Mouse (Mus musculus): ENCODE results near the gene Slc13a3.

Gene Slc13a3

DNA sequence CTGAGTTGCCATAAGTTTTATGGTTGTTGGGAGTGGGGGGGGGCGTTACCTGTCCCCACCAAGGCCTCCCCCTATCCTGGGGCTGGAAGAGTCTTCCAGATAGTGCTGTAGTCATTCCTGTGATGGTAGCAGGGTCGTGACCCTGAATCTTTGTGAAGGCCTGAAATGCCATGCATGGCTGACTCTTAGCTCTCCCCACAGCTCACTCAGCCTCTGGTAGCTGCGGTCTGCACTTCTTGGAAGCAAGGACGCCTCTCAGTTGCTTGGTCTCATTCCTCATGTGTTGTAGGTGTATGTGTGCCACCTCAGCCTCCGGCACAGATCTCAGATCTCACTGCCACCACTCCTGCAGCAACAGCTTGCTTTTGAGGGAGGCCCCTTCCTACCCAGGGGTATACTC is 2.8 kb upstream of the Slc13a3 start:
- no peak for DNase-seq

DNA sequence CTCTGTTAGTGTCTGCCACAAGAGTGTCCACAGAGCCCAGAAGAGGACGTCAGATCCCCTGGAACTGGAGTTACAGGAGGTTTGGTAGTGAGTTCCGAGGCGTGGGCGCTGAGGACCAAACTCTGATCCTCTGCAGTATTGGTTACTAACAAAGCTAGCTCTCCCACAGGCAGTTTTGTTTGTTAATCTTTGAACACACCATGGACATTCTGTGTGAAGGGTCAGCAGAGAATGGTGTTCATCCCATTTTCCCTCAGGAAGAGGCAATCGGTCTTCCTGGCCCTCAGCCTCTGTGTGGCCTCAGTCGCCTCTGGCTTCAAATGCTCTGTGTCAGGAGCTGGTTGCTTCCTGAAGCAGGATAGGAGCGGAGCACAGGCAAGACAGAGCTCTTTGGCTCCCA is 2.4 kb upstream of the Slc13a3 start:
- DNase-seq, result no peak

DNA sequence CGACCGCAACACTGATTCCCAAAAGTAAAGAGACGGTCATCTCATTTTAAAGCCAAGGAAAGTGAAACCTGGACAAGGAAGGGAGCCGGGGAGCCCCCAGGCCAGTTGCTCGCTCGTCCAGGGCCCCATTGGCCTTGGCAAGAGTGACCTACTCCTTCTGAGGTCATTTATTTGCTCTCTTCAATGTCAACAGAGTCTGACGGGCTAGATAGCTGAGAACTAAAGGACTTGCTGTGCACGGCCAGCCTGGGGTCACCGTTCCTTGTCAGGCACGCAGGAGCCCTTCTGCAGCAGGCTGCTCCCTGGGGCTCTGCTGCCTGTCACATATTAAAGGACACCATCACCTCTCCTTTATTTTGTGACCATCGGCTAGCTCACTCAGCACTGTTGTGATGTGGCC is 1.1 kb downstream of the Slc13a3 start:
- no peak for DNase-seq

DNA sequence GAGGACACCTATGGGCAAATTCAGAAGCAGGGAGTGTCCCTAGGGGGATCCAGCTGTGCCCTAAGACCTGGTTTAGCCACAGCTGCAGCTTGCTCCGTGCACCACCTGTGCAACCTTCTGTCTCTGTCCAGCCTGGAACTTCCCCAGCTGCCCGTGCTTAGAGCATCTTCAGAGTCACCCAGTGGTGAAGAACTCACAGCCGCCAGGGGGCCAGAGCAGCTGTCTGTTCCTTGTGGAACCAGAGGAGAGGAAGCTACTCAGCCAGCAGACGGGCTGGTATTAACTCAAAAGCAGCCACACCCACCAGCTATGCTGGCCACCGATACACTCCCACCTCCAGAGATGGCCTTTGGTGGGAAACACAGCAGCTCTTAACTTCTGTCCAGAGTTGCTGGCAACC is 2.9 kb downstream of the Slc13a3 start:
- DNase-seq, result no peak

DNA sequence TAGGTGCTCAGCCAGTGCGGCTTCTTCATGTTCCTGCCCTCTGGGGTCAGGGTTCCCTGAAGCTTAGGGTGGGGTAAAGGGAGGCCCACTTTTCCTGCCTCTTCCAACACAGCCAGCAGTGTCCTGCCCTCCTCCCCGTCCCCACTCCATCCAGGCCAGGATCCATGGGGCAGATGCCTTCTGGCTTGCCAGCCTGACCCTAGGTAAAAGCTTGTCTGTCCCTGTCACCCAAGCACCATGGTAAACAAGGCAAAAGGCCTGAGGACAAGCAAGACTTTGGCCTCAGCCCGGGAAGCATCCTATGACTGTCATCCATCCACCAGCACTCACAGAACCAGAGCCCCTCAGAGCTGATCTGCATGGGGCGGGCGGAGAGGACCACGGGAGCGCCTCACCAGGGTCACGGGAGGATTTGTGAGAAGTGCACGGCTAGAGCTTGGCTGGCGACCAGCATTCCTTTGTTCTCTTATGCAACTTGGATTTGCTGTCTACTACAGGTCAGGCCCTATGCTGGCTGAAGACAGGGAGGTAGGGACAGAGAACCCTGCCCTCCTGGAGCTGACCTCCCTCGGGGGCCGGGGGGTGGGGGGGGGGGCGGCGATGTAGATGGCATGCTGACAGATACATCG is 5.1 kb downstream of the Slc13a3 start:
- peak in 1 of 2 experiments; percentile 28 for DNase-seq

DNA sequence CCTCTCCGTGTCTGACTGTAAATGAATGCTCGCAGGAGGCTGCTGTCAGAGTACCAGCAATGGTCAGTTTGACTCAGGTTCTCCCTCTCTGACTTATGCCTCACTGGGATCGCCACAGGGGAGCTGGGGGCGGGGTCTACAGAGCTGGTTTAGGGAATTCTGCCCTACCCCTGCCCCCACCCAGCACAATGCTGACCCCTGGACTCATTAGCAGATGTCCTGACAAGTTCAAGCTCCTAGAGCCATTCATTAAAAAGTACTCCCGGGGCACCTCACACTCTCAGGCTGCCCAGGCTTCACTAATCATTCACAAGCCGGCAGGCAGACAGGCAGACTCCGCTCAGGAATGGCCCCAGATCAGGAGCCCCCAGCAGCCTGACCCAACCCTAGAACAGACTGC is 13.4 kb downstream of the Slc13a3 start:
- no peak for DNase-seq

DNA sequence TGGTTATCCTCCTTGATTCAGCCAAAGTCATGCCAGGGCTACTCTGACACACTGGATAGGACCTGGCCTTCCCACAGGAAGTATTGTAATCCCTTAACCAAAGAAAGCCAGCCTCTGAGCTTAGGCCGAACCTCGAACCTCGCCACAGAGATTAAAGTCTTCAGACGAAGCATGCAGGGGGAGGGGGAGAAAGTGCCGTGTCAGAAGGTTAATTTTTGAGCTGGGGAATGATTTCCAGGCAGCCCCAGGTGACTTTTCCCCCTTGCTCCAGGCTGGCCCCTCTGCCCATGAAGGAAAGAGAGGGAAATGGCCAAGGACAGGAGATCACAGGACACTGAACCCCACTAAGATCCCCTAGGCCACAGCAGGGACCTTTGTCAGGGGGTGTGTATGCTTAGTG is 14.8 kb downstream of the Slc13a3 start:
- no peak for DNase-seq

DNA sequence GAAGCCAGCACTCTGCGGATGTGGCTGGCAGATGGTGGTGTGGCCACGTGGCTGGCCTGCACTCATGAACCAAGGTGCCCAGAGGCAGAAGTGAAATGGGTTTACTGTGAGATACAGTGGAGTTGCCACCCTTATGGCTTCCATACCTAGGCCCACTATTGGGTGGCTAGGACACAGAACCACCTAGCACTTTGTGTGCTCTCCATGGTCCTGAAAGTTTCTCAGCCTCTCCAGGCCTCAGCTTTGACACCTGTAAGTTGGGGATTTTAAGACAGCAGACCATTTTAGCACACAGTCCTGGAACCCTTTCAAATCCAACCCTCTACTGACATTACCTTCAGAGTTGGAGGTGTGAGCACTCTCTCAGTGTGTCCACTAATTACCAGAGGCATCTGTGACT is 16.3 kb downstream of the Slc13a3 start:
- no peak for DNase-seq

DNA sequence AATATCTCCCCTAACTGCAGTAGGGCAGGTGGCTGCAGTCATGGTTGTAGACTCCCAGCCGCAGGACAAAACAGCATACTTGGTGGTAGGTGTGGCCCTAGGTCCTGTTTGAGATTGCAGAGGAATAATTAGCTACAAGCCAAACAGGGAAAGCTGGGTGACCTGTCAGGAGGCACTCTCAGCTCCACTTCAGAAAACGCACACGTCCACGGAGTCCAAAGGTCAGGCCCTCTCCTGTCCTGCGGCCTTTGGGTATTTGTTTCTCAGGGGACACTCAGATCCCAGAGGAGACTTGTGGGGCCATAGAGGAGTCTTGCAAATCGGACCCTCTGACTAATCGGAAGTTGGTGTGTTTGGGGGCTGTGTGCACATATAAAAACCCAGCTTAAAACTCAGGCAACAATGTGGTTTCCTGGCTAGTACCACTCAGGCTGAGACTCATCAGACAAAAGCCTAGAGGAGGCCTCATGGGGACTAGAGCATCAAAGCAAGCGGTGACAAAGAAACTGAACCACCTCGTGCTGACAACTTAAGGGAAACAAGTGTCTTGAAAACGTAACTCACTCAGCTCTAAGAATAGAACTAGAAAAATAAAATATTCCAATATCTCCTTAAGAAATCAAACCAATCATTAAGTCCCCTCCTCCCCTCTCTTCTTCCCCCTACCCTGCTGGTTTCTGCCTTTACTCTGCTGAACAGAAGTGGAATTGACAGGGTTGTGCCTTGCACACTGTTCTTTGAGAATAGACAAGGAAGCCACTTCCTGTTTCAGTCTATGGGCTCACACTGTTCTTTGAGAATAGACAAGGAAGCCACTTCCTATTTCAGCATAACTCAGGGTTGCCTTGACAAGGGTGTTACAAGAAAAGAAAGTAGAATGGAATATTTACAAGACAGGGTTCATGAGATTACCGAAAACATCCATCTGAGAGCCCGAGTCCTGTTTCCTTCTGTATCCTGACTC is 20.0 kb downstream of the Slc13a3 start:
- no peak for DNase-seq

DNA sequence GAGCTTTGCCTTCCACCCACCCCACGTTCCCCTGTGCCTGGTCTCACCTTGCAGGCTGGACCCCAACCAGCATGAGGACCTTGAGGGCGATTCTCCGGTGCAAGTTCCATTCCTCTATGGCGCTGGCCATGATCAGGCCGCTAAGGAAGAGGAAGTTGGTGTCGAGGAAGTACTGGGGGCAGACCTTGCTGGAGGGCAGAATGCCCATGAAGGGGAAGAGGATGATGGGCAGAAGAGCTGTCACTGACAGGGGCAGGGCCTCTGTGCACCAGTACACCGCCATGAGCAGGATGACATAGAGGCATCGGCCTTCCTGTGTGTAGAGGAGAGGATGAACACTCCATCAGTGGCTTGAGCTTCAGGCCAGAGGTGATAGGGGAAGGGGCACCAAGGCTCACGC is 24.6 kb downstream of the Slc13a3 start:
- no peak for DNase-seq

DNA sequence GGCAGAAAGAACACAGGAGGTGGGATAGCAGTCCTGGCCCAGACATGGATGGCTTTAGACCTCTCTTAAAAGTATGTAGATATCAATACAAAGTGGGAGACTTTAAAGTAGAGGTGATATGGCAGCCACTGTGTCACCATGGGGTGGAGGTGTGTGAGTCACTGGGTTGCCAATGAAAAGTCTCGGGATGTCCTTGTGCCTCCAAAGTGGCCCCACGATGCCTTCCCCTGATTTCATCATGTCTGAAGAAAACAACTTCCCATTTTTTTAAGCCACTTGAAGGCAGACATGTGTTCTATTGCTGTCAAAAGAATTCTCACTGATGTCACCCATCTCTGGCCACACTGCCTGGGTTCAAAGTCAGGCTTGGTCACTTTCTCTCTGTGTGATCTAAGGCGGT is 28.2 kb downstream of the Slc13a3 start:
- DNase-seq, result no peak

DNA sequence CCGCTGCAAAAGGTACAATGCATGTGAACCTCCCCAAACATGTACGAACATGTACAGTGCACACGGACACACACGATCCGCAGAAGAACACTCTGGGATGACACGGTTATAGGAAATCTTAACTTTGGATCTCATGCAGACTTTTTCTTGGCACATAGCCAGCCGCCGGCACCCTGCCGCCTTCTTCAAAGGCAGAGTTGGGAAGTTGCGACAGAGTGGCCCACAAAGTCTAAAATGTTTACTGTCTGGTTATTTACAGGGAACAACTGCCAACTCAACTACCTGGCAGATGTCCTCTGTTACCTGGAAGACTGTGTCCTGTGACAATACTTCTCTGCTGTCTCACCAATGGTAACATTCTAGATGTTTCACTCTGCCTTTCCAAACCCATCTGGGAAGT is 30.0 kb downstream of the Slc13a3 start:
- DNase-seq, result peak in 1 of 2 experiments; percentile 47

DNA sequence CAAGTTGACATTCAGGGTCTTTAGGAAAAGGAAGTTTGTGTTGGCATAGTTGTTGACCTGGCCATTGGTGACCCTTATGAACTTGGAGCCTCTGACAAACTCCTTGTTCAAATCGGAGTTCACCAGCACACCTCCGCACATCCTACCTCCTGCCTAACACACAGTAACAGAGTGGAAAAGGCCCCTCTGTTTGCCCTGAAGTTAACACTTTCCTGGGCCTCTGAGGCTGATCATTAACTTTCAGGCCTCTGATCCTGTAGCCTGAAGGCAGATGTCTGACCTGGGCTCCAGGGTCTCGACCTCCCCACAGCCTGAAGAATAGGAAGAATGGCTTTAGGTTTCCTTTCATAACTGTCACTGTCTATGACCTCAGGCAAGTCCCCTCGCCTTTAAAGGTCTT is 31.4 kb downstream of the Slc13a3 start:
- DNase-seq, result no peak

DNA sequence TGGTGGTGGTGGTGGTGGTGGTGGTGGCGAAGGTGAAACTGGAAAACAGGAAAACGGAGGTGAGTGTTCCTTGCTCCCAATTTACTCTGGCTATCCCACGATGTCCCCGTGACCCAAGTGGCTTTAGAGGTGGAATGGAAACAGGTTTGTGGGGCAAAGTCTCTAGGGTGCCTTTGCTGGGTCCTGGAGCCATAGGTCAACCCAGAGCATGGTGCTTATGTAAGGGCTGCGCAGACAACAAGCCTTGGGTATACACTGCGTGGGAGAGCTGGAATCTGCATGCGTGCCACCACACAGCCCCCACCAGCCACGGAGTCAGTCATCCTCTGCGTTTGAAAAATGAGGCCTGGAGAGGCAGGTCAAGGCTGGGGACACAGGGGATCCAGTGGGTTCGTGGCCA is 33.4 kb downstream of the Slc13a3 start:
- DNase-seq, result no peak

DNA sequence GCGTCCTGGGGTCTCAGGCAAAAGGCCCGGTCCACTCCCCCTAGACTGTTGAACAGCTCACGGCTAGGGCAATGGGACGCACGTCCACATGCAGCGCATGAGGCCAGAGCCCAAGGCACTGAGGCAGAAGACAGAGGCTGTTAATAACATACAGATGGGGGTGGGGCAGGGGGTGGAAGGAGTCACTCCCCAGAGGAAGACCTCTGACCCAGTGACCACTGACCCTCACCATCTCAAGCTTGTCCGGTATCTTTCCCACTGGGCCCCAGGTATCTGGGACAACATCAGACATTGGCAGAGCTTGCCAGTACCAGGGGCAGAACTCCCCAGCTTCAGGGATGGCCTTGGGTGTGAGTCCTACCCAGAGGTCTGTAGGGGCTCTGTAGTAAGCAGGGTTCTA is 34.1 kb downstream of the Slc13a3 start:
- no peak for DNase-seq

DNA sequence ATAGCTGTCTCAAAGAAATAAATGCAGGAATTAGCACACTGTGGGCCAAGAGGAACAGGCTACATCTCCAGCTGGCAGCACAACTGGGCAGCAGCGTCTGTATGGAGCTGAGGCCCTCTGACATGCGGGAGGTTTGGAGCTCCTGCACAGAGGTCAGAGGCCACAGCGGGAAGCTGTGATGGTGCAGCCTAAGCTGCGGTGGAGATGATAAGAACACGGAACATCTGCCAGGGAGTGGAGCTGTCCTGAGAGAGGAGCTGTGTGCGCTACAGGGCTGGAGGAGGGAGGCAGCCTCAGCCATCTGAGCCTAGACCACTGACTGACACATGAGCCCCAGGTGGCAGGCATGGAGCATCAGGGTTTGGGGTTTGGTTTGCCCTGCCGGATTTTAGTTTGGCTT is 44.3 kb downstream of the Slc13a3 start:
- DNase-seq, result no peak

DNA sequence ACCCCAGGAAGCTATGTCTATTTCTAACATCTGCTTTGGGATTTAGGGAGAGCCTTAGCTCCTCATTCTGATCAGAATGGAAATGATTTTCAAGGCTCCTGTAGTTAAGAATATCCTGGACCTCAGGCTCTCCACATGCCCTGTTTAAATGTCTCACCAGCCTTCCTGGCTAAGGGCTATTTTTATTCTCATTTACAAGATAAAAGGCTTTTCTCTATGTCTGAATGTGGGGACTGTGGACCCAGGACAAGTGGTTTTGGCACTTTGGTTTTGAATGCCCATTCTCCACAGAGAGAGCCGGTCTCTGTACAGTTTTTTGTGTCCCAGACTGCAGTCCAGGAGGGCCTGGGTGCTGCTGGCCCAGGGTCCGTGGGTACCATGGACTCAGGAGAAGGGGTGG is 52.8 kb downstream of the Slc13a3 start:
- DNase-seq, result no peak

DNA sequence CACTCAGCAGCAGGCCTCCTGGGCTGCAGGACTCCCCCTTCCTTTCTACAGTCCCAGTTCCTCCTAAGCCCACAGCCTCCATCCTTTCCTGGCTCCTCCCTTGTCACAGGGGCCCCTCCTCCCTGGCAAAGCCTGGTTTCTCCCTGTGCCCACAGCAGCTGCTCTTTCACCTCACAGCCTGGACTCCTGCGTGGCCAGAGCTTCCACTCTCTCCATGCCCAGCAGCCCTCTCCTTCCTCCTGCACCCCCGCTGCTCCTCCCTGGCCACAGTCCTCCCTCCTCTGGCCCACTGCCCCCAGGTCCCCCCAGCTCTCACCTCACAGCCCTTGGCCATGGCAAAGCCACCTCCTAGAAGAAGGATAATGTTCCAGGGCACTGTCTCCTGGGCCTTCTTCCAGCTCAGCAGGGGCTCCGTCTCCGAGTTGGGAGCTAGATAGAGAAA is 53.3 kb downstream of the Slc13a3 start:
- peak; percentile 72 for DNase-seq

DNA sequence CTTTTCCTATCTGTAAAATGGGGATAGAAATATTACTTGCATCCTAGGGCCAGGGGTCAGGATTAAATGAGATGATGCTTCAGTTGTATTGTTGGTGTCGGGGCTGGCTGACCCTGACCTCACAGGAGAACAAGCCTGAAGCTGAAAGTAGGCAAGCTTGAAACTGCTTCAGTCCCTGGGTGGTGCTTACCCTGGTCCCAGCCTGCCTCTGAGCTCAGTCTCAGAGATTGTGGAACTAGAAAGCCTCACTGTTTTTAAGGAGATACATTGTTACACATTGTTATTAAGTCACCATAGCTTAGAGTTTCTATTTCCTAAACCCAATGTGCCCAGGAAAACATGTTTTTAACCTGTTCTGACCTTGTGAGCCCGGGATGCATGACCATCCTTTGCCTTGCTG is 54.5 kb downstream of the Slc13a3 start:
- DNase-seq, result no peak

DNA sequence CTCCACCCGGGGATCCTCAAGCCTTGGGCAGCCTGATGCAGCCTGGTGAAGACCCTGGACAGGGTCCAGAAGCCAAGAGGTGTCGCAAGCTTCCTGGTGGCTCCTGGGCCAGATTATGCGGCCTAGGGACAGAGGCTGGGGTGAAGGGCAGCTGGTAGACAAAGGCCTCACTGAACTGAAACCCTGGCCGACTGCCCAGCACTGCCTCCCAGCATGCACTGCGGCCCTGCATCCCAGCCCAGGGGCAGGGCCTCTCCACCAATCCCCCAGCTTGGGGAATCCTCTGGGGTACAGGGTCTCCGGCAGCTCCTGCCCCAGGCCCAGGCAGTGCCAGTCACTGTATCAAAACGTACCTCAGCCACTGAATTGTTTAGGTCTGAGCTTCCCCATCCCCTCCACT is 55.7 kb downstream of the Slc13a3 start:
- peak; percentile 73 to 82 for DNase-seq

DNA sequence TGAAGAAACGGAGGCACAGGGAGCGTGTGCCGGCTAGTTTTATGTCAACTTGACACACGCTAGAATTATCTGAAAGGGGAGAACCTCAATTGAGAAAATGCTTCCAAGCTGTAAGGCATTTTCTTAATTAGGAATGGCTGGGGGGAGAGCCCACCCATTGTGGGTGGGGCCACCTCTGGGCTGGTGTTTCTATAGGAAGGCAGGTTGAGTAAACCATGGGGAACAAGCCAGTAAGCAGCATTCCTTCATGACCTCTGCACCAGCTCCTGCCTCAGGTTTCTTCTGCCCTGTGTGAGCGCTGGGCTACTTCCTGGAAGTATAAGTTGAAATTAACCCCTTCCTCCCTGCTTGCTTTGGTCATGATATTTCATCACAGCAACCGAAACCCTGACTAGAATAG is 57.2 kb downstream of the Slc13a3 start:
- DNase-seq, result no peak

DNA sequence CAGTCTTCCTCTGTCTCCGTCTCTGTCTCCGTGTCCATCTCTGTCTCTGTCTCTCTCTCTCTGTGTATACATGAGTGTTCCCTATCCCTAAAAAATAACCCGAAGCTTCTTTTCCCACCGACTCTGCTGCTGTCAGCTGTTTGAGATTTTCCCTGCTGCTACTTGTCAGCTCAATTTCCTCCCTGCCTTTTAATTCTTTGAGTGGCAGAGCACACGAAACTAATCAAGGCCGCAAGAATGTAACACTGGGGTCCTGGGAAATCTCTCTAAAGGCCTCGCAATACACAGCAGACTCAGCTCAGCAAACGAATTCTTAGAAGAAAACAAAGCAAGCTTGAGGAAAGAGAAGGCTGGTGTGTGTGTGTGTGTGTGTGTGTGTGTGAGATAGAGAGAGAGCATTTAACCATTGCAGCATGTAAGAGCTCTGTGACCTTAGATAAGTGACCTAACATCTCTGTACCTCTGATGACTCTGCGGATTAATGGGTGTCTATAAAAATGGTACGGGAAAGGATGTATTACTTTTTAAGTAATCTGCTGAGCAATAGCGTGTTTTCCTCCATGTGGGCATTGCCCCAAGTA is 57.8 kb downstream of the Slc13a3 start:
- no peak for DNase-seq

DNA sequence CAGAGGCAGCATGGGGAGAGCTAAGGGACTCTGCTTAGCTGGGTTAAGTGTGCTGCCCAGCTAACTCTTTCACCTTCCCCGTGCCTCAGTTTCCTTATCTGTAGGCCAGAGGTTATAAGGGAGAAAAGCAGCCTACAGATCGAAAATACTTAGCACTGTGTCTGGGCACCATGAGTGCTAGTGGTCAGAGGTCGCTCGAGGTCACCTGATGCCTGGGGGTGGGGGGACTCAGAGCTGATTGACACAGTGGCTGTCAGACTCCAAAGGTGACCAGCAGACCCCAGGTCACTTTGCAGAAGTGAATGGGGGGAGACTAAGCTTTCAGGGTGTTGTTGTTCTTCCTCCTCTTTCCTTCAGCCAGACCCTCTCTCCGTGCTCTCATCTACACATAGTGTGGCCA is 58.7 kb downstream of the Slc13a3 start:
- DNase-seq, result no peak

DNA sequence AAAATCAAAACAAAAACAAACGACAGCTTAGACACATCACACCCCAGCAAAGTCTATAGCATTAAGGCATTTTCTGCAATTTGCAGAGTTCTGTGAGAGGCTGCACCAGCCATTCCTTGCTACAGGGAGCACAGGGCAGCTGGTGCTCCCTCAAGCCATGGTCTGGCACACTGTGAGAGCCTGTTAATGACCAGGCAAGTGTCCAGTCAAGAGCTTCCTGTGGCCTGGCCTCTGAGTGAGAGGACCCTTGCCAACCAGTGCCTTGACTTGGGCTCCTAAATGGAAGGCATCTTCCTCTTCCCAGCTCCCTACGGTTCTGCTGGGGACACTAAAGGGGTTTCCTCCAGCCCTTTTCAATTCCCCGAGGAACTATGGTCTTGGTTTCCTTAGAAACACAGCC is 59.1 kb downstream of the Slc13a3 start:
- peak; percentile 58 to 69 for DNase-seq

All from cerebellum, postnatal 14 days (tissue).